Mouse (Mus musculus) CH12.LX (cell line): Measurements from ENCODE around the gene Exosc8.

Experiments used
- EP300 ChIP-seq: IDR thresholded peaks from 2 replicates; pipeline ENCODE4 v1.6.1; 2011; ENCODE audit warnings: low read length, improper control_type of control experiment
- MAZ ChIP-seq: IDR thresholded peaks from 2 replicates; pipeline ENCODE4 v1.6.1; 2012; ENCODE audit warnings: low read depth, mild to moderate bottlenecking, inconsistent platforms, low read length, improper control_type of control experiment, moderate library complexity
- UBTF ChIP-seq: IDR thresholded peaks from 2 replicates; pipeline ENCODE4 v1.6.1; 2012; ENCODE audit warnings: low read depth, mild to moderate bottlenecking, inconsistent platforms, low read length, improper control_type of control experiment, moderate library complexity
- ZC3H11A ChIP-seq: IDR thresholded peaks from 2 replicates; pipeline ENCODE4 v1.6.1; 2012; ENCODE audit warnings: low read depth, mild to moderate bottlenecking, inconsistent platforms, low read length, improper control_type of control experiment

DNA sequence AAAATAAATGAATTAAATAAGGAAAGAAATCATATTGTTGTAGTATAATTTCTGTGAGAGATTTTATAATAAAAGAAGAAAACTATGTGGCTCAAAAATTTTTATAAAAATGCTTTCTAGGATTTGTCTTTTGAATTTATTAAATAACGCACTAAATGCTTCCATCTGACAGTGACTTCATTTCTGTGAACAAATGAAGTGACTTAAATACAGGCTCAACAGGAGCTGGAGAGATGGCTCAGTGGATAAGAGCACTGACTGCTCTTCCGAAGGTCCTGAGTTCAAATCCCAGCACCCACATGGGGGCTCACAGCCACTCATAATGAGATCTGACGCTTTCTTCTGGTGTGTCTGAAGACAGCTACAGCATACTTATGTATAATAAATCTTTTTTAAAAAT is 50.0 kb downstream of the Exosc8 start:
- no peak for TF ChIP-seq MAZ
- no peak for TF ChIP-seq EP300
- TF ChIP-seq ZC3H11A, result no peak
- TF ChIP-seq UBTF, result no peak
